Mouse (Mus musculus): ENCODE data around the gene Ldha.

DNA sequence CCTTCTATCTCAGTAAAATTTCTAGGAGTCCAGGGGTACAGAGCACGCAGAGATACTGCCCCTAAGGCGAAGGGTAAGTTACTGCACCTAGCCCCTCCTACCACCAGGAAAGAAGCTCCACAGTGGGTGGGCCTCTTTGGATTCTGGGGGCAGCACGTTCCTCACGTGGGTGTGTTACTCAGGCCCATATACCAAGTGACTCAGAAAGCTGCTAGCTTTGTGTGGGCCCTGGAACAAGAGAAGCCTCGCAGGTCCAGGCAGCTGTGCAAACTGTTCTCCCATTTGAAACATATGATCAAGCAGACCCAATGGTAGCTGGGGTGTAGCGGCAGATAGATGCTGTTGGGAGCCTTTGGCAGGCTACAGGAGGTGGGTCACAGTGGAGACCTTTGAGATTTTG is 17.8 kb downstream of the Ldha start:
- TF ChIP-seq POLR2A (IDR thresholded peaks at IDR 0.05; ENCODE audit: borderline replicate concordance, extremely low read depth, low read depth, low read length): no peak
- TF ChIP-seq CTCF (IDR thresholded peaks at IDR 0.05; ENCODE audit: insufficient read depth, low read length): no peak

All from lung, adult 2 months (tissue).